Mouse (Mus musculus) intestine, embryonic 16.5 days (tissue): Measurements from ENCODE around the gene Crip1. TPM values are rescaled to one million over a fixed set of nuclear protein-coding genes. Genes with fewer than 3 reads are reported as not detected.

ENCODE experiments used
- ATAC-seq: fragments of 200-750 bp; cut with Nextera tagmentation; 2 replicates; pipeline ENCODE4 v1.8.0; 2017; ENCODE audit warnings: moderate TSS enrichment, moderate library complexity
- H3K27ac ChIP-seq: fragments of 300-500 bp; sonication (generic); 2 replicates; pipeline ENCODE4 v1.5.1; 2014; ENCODE audit warnings: mild to moderate bottlenecking, low read length
- H3K27me3 ChIP-seq: fragments of 300-500 bp; sonication (generic); replicated peaks from 2 replicates; pipeline ENCODE4 v1.6.1; 2014; ENCODE audit warnings: low read length, control low read depth, mixed read lengths; ENCODE audit not compliant: control insufficient read depth, insufficient read depth
- H3K36me3 ChIP-seq: fragments of 300-500 bp; sonication (generic); 2 replicates; pipeline ENCODE4 v1.6.1; 2014; ENCODE audit warnings: low read length, control low read depth; ENCODE audit not compliant: control insufficient read depth, insufficient read depth
- H3K4me1 ChIP-seq: fragments of 300-500 bp; sonication (generic); 2 replicates; pipeline ENCODE4 v1.6.1; 2014; ENCODE audit warnings: low read length, control low read depth, mixed read lengths; ENCODE audit not compliant: control insufficient read depth, insufficient read depth
- H3K4me2 ChIP-seq: fragments of 300-500 bp; sonication (generic); 2 replicates; pipeline ENCODE4 v1.6.1; 2014; ENCODE audit warnings: low read depth, low read length, control low read depth
- H3K4me3 ChIP-seq: fragments of 300-500 bp; sonication (generic); 2 replicates; pipeline ENCODE4 v1.5.1; 2014; ENCODE audit warnings: mild to moderate bottlenecking, low read length
- H3K9ac ChIP-seq: fragments of 300-500 bp; sonication (generic); 2 replicates; pipeline ENCODE4 v1.6.1; 2014; ENCODE audit warnings: low read depth, low read length
- H3K9me3 ChIP-seq: fragments of 300-500 bp; sonication (generic); 2 replicates; pipeline ENCODE4 v1.6.1; 2016; ENCODE audit warnings: low read length, control low read depth; ENCODE audit not compliant: control insufficient read depth
- WGBS: fragments of 180-500 bp; shearing (Covaris S2); extraction: QIAGEN DNeasy Blood & Tissue Kit; methylation state at CpG from one replicate; pipeline ENCODE4 v1.1.7; 2014; 5-methylcytosine and 5-hydroxymethylcytosine counted together
- polyA plus RNA-seq: library from polyadenylated mRNA; unstranded; fragments of >200 nt; fragmentation: Nextera tagmentation; extraction: Ambion mirVana; gene quantifications from 2 replicates; pipeline ENCODE4 v1.2.1, GENCODE M21; 2015

Crip1 gene
- polyA plus RNA-seq, 1 experiment from 2014 or later, result 489 TPM

GRCm38 (mm10) chr12:113143164-113143563, 3.0 kb upstream of the Crip1 start:
- no peaks in the 10 kb centered on the region; the same call in 1 of the 2 replicates for H3K36me3 ChIP-seq
- peak overlapping the region; percentile 45 for H3K4me2 ChIP-seq
- no peak overlapping the region for H3K27ac ChIP-seq
- 47% methylated on average over 7 of the region's 7 CpGs for WGBS
- H3K27me3 ChIP-seq, result peaks cover 21% of the 10 kb centered on the region
- peaks cover 57% of the 10 kb centered on the region for H3K4me1 ChIP-seq
- peak overlapping the region; percentile 63 for H3K4me3 ChIP-seq
- H3K9me3 ChIP-seq, result no peaks in the 10 kb centered on the region
- ATAC-seq, result no peak
- H3K9ac ChIP-seq, result peak overlapping the region; percentile 23; the same call in 1 of the 2 replicates

GRCm38 (mm10) chr12:113144001-113144756, 1.9 kb upstream of the Crip1 start:
- peaks cover 21% of the 10 kb centered on the region for H3K27me3 ChIP-seq
- H3K4me2 ChIP-seq, result no peak overlapping the region
- H3K27ac ChIP-seq, result no peak overlapping the region
- WGBS, result 82% methylated on average over 20 of the region's 20 CpGs
- peaks cover 59% of the 10 kb centered on the region for H3K4me1 ChIP-seq
- H3K9me3 ChIP-seq, result no peaks in the 10 kb centered on the region
- H3K36me3 ChIP-seq, result no peaks in the 10 kb centered on the region
- no peak overlapping the region for H3K4me3 ChIP-seq
- no peak for ATAC-seq
- no peak overlapping the region for H3K9ac ChIP-seq

- Histone ChIP-seq H3K36me3 (no peaks in the 10 kb centered on the region), H3K4me1 (peaks cover 53% of the 10 kb centered on the region), H3K9me3 (no peaks in the 10 kb centered on the region), H3K27me3 (peaks cover 21% of the 10 kb centered on the region), H3K27ac (no peak overlapping the region), H3K4me3 (no peak overlapping the region), H3K4me2 (no peak overlapping the region), H3K9ac (no peak overlapping the region)
- 93% methylated on average over 16 of the region's 16 CpGs for WGBS
- ATAC-seq, result no peak
These were observed 1.2 kb upstream of the Crip1 start for GRCm38 (mm10) chr12:113144886-113145285.

- Histone ChIP-seq H3K27ac (no peak overlapping the region), H3K9ac (no peak overlapping the region), H3K36me3 (no peaks in the 10 kb centered on the region), H3K27me3 (peaks cover 20% of the 10 kb centered on the region), H3K4me2 (no peak overlapping the region), H3K4me1 (peaks cover 51% of the 10 kb centered on the region), H3K9me3 (no peaks in the 10 kb centered on the region), H3K4me3 (no peak overlapping the region)
- WGBS, result 86% methylated on average over 5 of the region's 5 CpGs
- ATAC-seq, result no peak
These were observed 525 bp upstream of the Crip1 start for GRCm38 (mm10) chr12:113145591-113145990.

GRCm38 (mm10) chr12:113147481-113147880, 1.4 kb downstream of the Crip1 start:
- H3K27me3 ChIP-seq, result peaks cover 3% of the 10 kb centered on the region; the same call in 1 of the 2 replicates
- H3K9ac ChIP-seq, result no peak overlapping the region
- H3K27ac ChIP-seq, result no peak overlapping the region
- no peak overlapping the region for H3K4me2 ChIP-seq
- no peak overlapping the region for H3K4me3 ChIP-seq
- no peaks in the 10 kb centered on the region for H3K36me3 ChIP-seq
- no peaks in the 10 kb centered on the region for H3K9me3 ChIP-seq
- WGBS, result 77% methylated on average over 8 of the region's 8 CpGs
- no peak for ATAC-seq
- peaks cover 45% of the 10 kb centered on the region for H3K4me1 ChIP-seq

GRCm38 (mm10) chr12:113148381-113149035, 2.4 kb downstream of the Crip1 start:
- Histone ChIP-seq H3K4me3 (no peak overlapping the region), H3K9ac (no peak overlapping the region), H3K4me1 (peaks cover 37% of the 10 kb centered on the region), H3K27ac (no peak overlapping the region), H3K27me3 (no peaks in the 10 kb centered on the region; the same call in 1 of the 2 replicates), H3K36me3 (no peaks in the 10 kb centered on the region), H3K9me3 (no peaks in the 10 kb centered on the region), H3K4me2 (no peak overlapping the region)
- 36% methylated on average over 16 of the region's 16 CpGs for WGBS
- 0 out of 2 replicates have a peak, but pooled peaks have one; percentile 4 for ATAC-seq

- Histone ChIP-seq H3K27ac (no peak overlapping the region), H3K9ac (no peak overlapping the region), H3K36me3 (no peaks in the 10 kb centered on the region), H3K4me3 (no peak overlapping the region), H3K9me3 (no peaks in the 10 kb centered on the region), H3K27me3 (no peaks in the 10 kb centered on the region; the same call in 1 of the 2 replicates), H3K4me2 (no peak overlapping the region), H3K4me1 (peaks cover 37% of the 10 kb centered on the region)
- WGBS, result 71% methylated on average over 4 of the region's 4 CpGs
- no peak for ATAC-seq
These were observed 3.2 kb downstream of the Crip1 start for GRCm38 (mm10) chr12:113149341-113149740.

- Histone ChIP-seq H3K9me3 (no peaks in the 10 kb centered on the region), H3K4me2 (no peak overlapping the region), H3K27me3 (no peaks in the 10 kb centered on the region; the same call in 1 of the 2 replicates), H3K4me3 (no peak overlapping the region), H3K9ac (no peak overlapping the region), H3K36me3 (no peaks in the 10 kb centered on the region), H3K27ac (no peak overlapping the region), H3K4me1 (peaks cover 41% of the 10 kb centered on the region)
- ATAC-seq, result no peak
- WGBS, result 78% methylated on average over 3 of the region's 3 CpGs
These were observed 3.8 kb downstream of the Crip1 start for GRCm38 (mm10) chr12:113149896-113150295.

- Histone ChIP-seq H3K4me2 (no peak overlapping the region), H3K4me3 (no peak overlapping the region), H3K4me1 (peaks cover 47% of the 10 kb centered on the region), H3K27me3 (no peaks in the 10 kb centered on the region; the same call in 1 of the 2 replicates), H3K9me3 (no peaks in the 10 kb centered on the region), H3K27ac (no peak overlapping the region), H3K9ac (no peak overlapping the region), H3K36me3 (no peaks in the 10 kb centered on the region)
- 55% methylated on average over 4 of the region's 4 CpGs for WGBS
- ATAC-seq, result no peak
These were observed 4.5 kb downstream of the Crip1 start for GRCm38 (mm10) chr12:113150591-113150990.
